Mouse (Mus musculus) megakaryocyte, embryonic 14.5 days (primary cell): ENCODE results near the gene Cct7.

Experiments
- FLI1 ChIP-seq: IDR thresholded peaks from 2 replicates; pipeline ENCODE4 v1.6.1; 2012; ENCODE audit warnings: low read length, inconsistent platforms, mixed read lengths
- GATA1 ChIP-seq: IDR thresholded peaks from 3 replicates; pipeline ENCODE4 v1.6.1; 2012; ENCODE audit warnings: mixed read lengths, low read length, inconsistent platforms, borderline replicate concordance

GRCm38 (mm10) chr6:85459621-85460020 lies 8.3 kb downstream of the Cct7 start:
- TF ChIP-seq GATA1 = no peak
- TF ChIP-seq FLI1 = no peak
